Mouse (Mus musculus): ENCODE measurements at regions not wholly inside any gene's neighbourhood (a gene's known extent, or its start where the extent isn't known, plus 50 kb on each side); places are given as distances from the start of the nearest gene placed in this dataset.

DNA sequence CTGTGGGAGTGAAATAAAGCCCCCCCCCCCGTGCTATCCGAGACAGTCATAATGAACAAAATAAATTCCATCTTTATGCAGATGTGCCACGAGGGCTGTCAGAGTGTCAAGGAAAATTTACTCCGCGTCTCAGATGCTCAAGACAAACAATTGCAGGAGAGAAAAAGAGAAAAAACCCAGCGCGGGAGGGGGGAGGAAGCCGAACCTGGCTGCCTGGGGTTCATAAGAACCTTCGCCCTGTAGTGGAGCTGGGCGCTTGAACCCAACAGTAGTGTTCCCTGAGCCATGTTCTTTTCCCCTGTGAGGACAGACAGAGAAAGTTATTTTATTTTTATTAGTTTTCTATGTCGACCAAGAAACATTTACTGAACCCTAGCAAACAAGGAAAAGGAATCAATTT, 324.1 kb downstream of the Cd83 start:
- no peak for DNase-seq (ENCODE audit: extremely low spot score, low spot score)
- no peaks in the 10 kb centered on the region for H3K9me3 ChIP-seq
- no peaks in the 10 kb centered on the region for H3K36me3 ChIP-seq (replicated peaks)
- peak overlapping the region; percentile 31; the same call in 1 of the 2 replicates for H3K27ac ChIP-seq
- H3K4me3 ChIP-seq, result no peak overlapping the region
- 88% methylated on average over 11 of the region's 11 CpGs for WGBS
- H3K4me1 ChIP-seq, result peaks cover 9% of the 10 kb centered on the region
- peaks cover 17% of the 10 kb centered on the region; the same call in 1 of the 2 replicates for H3K27me3 ChIP-seq (ENCODE audit: poor library complexity, severe bottlenecking)

- Histone ChIP-seq H3K4me3 (no peak overlapping the region), H3K4me1 (peaks cover 31% of the 10 kb centered on the region), H3K36me3 (replicated peaks) (no peaks in the 10 kb centered on the region), H3K27me3 (ENCODE audit: poor library complexity, severe bottlenecking) (0 out of 2 replicates have a peak, but pooled peaks cover 5% of the 10 kb centered on the region), H3K9me3 (no peaks in the 10 kb centered on the region), H3K27ac (no peak overlapping the region)
- no peak for DNase-seq (ENCODE audit: extremely low spot score, low spot score)
- WGBS, result 96% methylated on average over 5 of the region's 5 CpGs
These were observed 328.5 kb downstream of the Cd83 start for GRCm38 (mm10) chr13:44113043-44113442.

GRCm38 (mm10) chr13:44114856-44115255, 330.3 kb downstream of the Cd83 start:
- DNase-seq (ENCODE audit: extremely low spot score, low spot score), result no peak
- Histone ChIP-seq H3K27ac (0 out of 2 replicates have a peak overlapping the region, but pooled peaks have one; percentile 11), H3K27me3 (ENCODE audit: poor library complexity, severe bottlenecking) (0 out of 2 replicates have a peak, but pooled peaks cover 5% of the 10 kb centered on the region), H3K4me1 (peaks cover 31% of the 10 kb centered on the region), H3K4me3 (no peak overlapping the region), H3K36me3 (replicated peaks) (no peaks in the 10 kb centered on the region), H3K9me3 (no peaks in the 10 kb centered on the region)
- WGBS, result 89% methylated on average over 5 of the region's 5 CpGs

DNA sequence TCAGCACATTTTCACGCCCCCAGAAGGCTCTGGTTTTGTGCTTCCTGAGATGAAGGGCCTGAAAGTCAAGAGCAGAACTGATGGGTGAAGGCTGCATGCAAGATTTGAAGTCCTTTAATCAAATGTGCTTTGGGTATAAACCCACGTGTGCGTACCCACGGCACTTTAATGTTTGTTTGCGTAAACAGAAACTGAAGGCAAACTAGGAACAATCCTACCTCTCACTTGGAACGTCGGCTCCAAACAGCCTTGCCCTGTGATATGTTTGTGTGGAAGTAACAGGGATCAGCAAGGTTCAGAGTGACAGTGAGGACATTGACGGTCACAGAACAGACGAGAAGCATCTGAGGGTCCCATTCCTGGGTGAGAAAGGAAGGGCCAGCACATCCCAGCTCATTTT, 333.3 kb downstream of the Cd83 start:
- no peak overlapping the region for H3K27ac ChIP-seq
- 93% methylated on average over 9 of the region's 9 CpGs for WGBS
- DNase-seq (ENCODE audit: extremely low spot score, low spot score), result no peak
- H3K4me1 ChIP-seq, result peaks cover 60% of the 10 kb centered on the region
- H3K27me3 ChIP-seq (ENCODE audit: poor library complexity, severe bottlenecking), result no peaks in the 10 kb centered on the region
- no peaks in the 10 kb centered on the region for H3K9me3 ChIP-seq
- H3K36me3 ChIP-seq (replicated peaks), result no peaks in the 10 kb centered on the region
- no peak overlapping the region for H3K4me3 ChIP-seq

GRCm38 (mm10) chr13:44118846-44119245, 334.3 kb downstream of the Cd83 start:
- Histone ChIP-seq H3K4me1 (peaks cover 60% of the 10 kb centered on the region), H3K9me3 (no peaks in the 10 kb centered on the region), H3K36me3 (replicated peaks) (no peaks in the 10 kb centered on the region), H3K4me3 (no peak overlapping the region), H3K27ac (no peak overlapping the region), H3K27me3 (ENCODE audit: poor library complexity, severe bottlenecking) (no peaks in the 10 kb centered on the region)
- 90% methylated on average over 6 of the region's 6 CpGs for WGBS
- DNase-seq (ENCODE audit: extremely low spot score, low spot score), result no peak

DNA sequence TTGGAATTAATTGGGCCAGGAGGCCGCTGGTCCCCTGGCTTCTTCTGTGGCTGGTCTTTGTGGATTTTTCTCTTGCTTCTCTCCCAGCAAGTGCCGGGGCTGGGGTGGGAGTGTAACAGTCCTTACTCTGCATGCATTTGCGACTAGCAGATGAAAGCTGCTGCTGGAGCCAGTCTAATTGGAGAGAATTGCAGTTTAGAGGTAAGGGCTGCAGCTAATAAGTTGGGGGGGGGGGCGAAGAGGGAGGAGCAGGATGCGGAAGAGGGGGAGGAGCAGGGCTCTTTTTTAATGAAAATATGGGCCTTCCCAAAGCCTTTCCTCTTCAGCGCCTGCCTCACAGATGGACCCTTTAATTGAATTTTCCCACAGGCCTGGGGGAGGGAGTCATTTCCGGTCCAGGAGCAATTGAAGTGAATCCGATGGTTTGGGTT, 336.7 kb downstream of the Cd83 start:
- Histone ChIP-seq H3K27me3 (ENCODE audit: poor library complexity, severe bottlenecking) (no peaks in the 10 kb centered on the region), H3K9me3 (no peaks in the 10 kb centered on the region), H3K4me3 (no peak overlapping the region), H3K36me3 (replicated peaks) (no peaks in the 10 kb centered on the region), H3K27ac (peak overlapping the region; percentile 84), H3K4me1 (peaks cover 58% of the 10 kb centered on the region)
- whole genome bisulfite sequencing, result 7% methylated on average over 6 of the region's 8 CpGs
- DNase-seq (ENCODE audit: extremely low spot score, low spot score), result peak; percentile 61

GRCm38 (mm10) chr13:44121932-44122331, 337.4 kb downstream of the Cd83 start:
- peaks cover 58% of the 10 kb centered on the region for H3K4me1 ChIP-seq
- no peaks in the 10 kb centered on the region for H3K9me3 ChIP-seq
- H3K36me3 ChIP-seq (replicated peaks), result no peaks in the 10 kb centered on the region
- DNase-seq (ENCODE audit: extremely low spot score, low spot score), result no peak
- 70% methylated on average over 7 of the region's 7 CpGs for WGBS
- no peaks in the 10 kb centered on the region for H3K27me3 ChIP-seq (ENCODE audit: poor library complexity, severe bottlenecking)
- H3K4me3 ChIP-seq, result no peak overlapping the region
- peak overlapping the region; percentile 84 for H3K27ac ChIP-seq

DNA sequence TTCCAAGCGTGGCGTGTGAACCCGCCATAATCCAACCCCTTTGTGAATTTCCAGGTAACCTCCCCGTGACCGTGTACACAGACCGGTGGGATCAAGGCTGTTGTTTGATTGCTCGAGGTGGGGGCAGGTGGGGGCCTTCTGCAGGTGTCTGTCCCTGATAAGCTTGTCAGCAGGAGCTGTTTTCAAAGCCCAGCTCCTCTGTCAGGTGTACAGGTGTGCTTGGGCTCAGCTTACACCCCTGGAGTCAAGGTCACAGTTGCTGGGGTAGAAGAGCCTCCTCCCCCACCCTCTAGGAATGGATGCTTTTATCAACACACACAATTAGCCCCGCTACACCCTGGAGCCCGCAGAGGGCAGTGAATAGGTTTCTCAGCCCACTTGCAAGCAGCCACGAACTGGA, 341.6 kb downstream of the Cd83 start:
- DNase-seq (ENCODE audit: extremely low spot score, low spot score), result no peak
- Histone ChIP-seq H3K4me3 (no peak overlapping the region), H3K27me3 (ENCODE audit: poor library complexity, severe bottlenecking) (no peaks in the 10 kb centered on the region), H3K9me3 (no peaks in the 10 kb centered on the region), H3K36me3 (replicated peaks) (no peaks in the 10 kb centered on the region), H3K4me1 (peaks cover 37% of the 10 kb centered on the region), H3K27ac (peak overlapping the region; percentile 62)
- 40% methylated on average over 10 of the region's 10 CpGs for WGBS

GRCm38 (mm10) chr13:44128506-44129274, 344.1 kb downstream of the Cd83 start:
- DNase-seq (ENCODE audit: extremely low spot score, low spot score), result no peak
- H3K4me1 ChIP-seq, result peaks cover 25% of the 10 kb centered on the region
- WGBS, result 95% methylated on average over 16 of the region's 16 CpGs
- H3K36me3 ChIP-seq (replicated peaks), result no peaks in the 10 kb centered on the region
- no peaks in the 10 kb centered on the region for H3K27me3 ChIP-seq (ENCODE audit: poor library complexity, severe bottlenecking)
- no peaks in the 10 kb centered on the region for H3K9me3 ChIP-seq
- H3K27ac ChIP-seq, result no peak overlapping the region
- no peak overlapping the region for H3K4me3 ChIP-seq

DNA sequence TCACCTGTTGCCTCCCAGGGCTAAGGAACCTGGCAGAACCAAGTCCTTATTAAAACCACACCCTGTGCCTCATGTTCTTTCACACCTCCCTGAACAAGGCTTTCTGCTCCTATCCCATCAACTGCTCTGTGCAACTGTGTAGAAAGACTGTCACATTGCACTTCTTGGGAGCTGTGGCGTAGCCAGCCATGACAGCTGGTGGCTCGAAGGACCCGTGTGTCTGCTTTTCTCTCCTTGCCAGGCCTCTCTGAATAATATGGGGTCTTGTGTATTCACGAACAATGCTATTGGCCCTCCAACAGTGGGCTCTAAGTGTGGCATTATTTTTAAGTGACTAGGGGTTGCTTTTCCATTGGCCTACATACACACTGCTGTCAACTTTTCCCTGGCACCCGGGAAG, 347.3 kb downstream of the Cd83 start:
- Histone ChIP-seq H3K4me1 (peaks cover 9% of the 10 kb centered on the region), H3K4me3 (no peak overlapping the region), H3K9me3 (no peaks in the 10 kb centered on the region), H3K27ac (no peak overlapping the region), H3K27me3 (ENCODE audit: poor library complexity, severe bottlenecking) (no peaks in the 10 kb centered on the region), H3K36me3 (replicated peaks) (no peaks in the 10 kb centered on the region)
- no peak for DNase-seq (ENCODE audit: extremely low spot score, low spot score)
- WGBS, result 86% methylated on average over 5 of the region's 5 CpGs

- Histone ChIP-seq H3K27me3 (ENCODE audit: poor library complexity, severe bottlenecking) (no peaks in the 10 kb centered on the region), H3K36me3 (replicated peaks) (no peaks in the 10 kb centered on the region), H3K4me3 (no peak overlapping the region), H3K9me3 (no peaks in the 10 kb centered on the region), H3K4me1 (peaks cover 7% of the 10 kb centered on the region; the same call in 1 of the 2 replicates), H3K27ac (no peak overlapping the region)
- WGBS, result 96% methylated on average over 4 of the region's 4 CpGs
- DNase-seq (ENCODE audit: extremely low spot score, low spot score), result no peak
These were observed 347.9 kb downstream of the Cd83 start for GRCm38 (mm10) chr13:44132510-44132909.

GRCm38 (mm10) chr13:44133436-44133835, 348.9 kb downstream of the Cd83 start:
- no peaks in the 10 kb centered on the region for H3K36me3 ChIP-seq (replicated peaks)
- no peak overlapping the region for H3K27ac ChIP-seq
- H3K9me3 ChIP-seq, result no peaks in the 10 kb centered on the region
- DNase-seq (ENCODE audit: extremely low spot score, low spot score), result no peak
- no peak overlapping the region for H3K4me3 ChIP-seq
- no peaks in the 10 kb centered on the region for H3K27me3 ChIP-seq (ENCODE audit: poor library complexity, severe bottlenecking)
- peaks cover 7% of the 10 kb centered on the region; the same call in 1 of the 2 replicates for H3K4me1 ChIP-seq
- 85% methylated on average over 9 of the region's 9 CpGs for WGBS

- Histone ChIP-seq H3K9me3 (peaks cover 18% of the 10 kb centered on the region), H3K27me3 (ENCODE audit: poor library complexity, severe bottlenecking) (no peaks in the 10 kb centered on the region), H3K4me1 (no peaks in the 10 kb centered on the region), H3K36me3 (replicated peaks) (no peaks in the 10 kb centered on the region), H3K4me3 (no peak overlapping the region), H3K27ac (no peak overlapping the region)
- 79% methylated on average over 5 of the region's 5 CpGs for WGBS
- DNase-seq (ENCODE audit: extremely low spot score, low spot score), result no peak
These were observed 356.6 kb downstream of the Cd83 start for GRCm38 (mm10) chr13:44141181-44141580.
